Mouse (Mus musculus): Measurements from ENCODE around the gene Glod5.

Glod5 gene

DNA sequence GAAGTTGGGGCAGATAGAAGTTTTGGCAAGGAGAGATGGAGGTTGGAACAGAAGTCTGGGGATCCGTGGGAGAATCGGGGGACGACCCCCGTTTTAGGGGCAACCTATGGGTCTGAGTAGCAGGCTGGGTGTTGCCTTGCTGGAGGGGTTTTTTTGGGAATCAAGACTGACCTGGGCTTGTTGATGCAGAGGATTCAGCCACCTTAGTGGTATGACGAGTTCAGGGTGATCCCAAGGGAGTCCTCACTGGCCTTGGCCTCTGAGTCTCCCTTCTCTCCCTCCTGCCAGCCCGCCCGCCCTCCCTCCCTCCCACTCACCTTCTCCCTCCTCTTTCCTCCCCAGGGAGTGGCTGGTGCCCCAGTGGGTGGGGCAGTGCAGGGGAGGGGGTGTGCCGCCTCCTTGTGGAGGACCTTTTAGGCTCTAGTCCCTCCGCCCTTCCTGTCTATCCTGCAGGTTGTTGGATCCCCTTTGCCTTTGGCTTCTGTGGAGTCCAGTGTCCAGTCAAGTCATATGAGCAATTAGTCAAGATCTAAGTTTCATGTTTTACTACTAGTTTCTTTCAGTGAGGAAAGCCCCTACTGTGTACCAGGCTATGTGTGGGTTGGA is 50.6 kb downstream of the Glod5 start:
- DNase-seq, result no peak

GRCm38 (mm10) chrX:7966161-7966560 is 52.1 kb downstream of the Glod5 start:
- DNase-seq, result no peak

- DNase-seq, result no peak
These were observed 54.3 kb downstream of the Glod5 start for GRCm38 (mm10) chrX:7963829-7964626.

DNA sequence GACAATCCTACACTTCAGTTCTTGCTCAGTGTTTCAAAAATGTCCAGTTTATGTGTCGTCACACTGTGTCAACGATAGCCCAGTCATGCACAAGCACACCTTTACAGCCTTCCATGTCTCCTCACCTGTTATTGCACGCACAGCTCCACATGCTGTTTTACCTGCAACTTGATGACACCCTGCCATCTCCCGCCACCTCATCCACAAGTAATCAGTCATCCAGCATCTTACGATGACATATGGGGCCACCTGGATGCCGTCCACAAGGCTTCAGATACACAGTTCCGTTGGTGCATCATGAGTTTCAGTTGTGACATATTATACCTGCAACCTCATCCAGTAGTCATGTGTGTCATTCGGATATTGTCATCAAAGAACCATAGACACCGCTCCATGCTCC is 59.4 kb downstream of the Glod5 start:
- no peak for DNase-seq

Data from kidney, adult 8-10 months (tissue).